Mouse (Mus musculus) CD4-positive, CD25-positive, alpha-beta regulatory T cell, adult 2 months (primary cell): ENCODE results near the gene D17Wsu92e.
"Not testable (repeated sequence)": the region's sequence is repeated elsewhere in the genome, so short reads cannot be mapped to it uniquely, and the experiment has no call there.

ENCODE experiments used
- DNase-seq: peaks from one replicate; pipeline ENCODE4 v3.0.0-alpha.2; 2012; ENCODE audit warnings: low read depth, low spot score

D17Wsu92e gene

DNA sequence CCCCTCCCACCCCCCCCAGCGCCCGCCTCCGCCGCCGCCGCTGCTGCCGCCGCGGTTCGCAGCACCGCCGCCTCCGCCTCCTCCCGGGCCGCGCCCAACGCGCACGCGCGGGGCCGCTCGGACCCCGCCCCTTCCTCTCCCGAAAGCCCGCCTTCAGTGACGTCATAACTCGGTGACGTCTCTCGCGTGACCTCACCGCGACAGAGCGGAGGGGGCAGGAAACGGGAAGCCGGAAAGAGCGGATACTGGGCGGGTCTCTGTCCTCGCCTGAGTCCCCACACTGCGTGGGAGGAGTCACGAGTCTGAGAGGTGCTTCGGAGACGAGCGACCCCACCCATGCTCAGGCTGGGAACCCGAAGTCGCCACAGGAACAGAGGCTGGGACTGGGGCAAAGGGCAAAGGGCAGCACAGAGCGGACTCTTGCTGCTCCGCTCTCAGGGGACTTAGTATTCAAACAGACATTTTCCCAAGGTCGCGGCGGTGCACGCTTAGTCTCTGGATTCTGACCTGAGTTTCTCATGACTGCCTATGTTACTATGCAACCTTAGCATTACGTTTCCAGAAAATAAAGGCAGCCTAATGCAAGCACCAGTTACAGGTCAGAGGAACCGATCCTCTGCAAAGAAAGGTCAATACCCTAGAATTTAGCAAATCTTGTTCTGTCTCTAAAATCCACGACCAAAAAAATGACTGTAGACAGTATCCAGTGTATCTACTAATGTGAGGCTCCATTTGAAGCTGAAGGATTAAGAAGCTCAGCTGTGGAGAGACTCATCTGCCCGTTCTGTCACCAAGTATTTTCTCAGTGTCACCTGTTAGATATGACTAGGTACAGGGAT, at the start of gene D17Wsu92e:
TSS of gene D17Wsu92e (minus strand) at position 81 of the 839 bp plus-strand sequence.
- DNase-seq: peak; percentile 100

DNA sequence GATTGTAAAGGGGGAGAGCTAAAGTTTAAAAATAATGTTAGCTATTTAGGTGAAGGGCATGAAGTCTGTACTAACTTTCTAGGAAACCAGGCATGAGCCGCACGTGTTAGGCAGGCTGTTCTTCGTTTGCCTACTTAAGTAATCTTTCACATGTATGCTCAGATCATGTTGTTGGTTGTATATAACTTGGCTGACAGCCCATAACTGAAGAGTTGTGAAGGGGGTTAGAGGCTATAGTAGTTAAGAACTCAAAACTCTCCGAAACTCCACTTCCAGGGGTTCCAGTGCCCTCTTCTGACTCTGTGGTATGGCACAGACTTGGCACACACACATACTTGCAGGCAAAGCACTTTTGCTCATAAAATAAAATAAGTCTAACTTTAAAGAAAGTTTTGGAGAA, 46.3 kb upstream of the D17Wsu92e start:
- no peak for DNase-seq

DNA sequence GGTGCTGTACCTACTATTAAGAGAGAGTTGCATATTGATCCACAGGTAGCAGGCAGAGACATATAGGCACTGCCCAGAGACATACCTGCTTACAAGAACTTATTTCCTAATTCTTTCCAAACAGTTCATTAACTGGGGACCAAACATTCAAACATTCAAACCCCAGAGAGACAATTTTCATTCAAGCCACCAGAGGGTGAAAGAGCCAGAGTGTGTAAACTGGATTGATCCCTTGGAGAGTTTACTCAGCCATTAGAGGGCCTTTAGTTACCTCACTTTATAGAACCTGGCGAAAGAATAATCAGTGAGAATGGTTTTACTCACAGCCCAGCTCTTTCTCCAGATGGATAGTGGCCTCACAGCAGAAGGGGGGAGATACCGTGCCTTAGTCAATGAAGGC, 45.0 kb upstream of the D17Wsu92e start:
- DNase-seq: no peak

DNA sequence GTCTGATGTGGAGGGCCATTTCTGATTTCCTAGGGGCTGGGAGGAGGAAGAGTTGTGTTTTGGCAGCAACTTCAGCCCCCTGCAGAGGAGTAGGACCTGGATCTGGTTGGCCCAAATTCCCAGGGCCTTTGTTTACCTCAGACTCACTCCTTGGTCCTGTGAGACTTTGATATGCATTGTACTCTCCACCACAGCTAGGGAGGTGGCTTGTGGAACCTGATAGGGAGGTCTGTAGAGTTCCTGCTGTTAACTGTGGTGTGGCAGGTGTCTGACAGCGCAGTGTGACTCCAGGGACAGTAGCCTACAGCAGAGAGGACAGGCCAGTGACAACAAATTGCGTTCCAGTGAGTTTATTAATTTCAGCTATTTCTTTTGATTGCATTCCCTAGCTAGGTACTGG, 38.7 kb upstream of the D17Wsu92e start:
- no peak for DNase-seq

DNA sequence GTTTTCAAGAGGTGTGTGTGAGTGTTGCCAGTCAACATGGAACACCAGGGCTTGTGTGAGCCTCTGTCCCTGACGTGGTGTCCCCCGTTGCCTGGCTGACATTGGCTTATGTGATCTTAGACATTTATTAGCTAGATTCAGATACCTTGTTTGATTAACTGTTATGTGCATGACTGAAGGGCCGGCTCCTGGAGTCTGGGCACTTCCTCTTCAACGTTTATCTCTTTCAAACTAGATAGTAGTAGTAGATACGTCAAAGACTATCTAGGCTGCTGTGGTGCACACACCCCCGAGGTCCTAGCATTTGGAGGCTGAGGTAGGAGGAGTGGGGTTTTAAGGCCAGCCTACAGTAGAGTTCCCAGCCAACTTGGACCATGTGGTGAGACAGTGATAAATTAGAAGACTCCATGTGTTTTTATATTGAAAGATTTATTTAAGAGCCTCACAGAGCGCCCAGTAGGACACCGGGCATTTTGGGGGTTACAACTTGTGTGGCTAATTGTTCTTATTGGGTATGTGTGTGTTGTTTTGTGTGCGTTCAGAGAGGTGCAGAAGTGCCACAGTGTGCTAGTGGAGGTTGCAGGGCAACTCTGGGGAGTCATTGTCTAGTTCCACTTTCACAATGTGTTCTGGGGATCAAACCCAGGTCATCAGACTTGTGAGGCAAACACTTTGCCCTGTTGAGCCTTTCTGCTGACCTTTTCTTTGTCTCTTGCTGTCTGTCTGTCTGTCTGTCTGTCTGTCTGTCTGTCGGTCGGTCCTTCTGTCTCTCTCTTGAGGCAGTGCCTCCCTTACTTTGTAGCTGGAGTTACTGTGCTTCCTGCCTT, 37.4 kb upstream of the D17Wsu92e start:
- DNase-seq: no peak

DNA sequence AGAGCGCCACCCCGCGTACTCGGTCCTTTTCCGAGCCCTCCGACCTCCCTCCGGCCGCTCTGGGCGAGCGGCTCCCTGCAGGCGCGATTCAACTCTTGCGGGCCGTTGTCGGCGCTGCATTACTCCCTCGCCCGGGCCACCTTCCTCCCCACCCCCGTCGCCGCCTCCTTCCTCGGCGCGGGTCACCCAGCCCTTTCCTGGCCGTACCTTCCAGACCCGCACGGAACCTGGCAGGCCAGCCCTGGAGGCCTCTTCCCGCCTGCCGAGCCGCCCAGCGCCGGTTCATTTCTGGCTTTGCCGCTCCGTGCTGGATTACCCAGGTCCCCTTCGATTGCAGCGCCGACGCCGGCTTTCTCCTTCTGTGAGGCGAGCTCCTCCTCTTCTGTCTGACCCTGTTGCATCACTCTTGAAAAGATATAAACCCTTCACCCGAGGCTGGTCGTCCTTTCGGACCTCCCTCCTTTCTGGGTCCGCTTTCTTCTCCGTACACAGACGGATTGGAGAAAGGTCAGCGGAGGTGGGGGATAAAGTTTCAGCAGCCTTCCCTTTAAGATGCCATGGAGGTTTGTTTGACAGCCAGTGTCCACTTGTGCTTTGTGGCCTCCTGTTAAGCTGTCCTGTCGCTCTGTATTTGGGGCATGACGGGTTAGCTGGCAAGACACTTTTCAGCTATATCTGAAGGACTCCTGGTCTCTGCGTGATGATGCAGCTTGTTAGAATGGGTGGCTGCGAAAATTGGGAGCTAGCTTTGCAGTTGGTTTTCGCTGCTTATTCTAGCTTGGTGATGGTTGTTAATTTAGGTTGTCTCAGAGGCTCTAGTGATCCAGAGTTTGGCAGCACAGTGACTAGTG, 36.6 kb upstream of the D17Wsu92e start:
- peak; percentile 47 for DNase-seq

DNA sequence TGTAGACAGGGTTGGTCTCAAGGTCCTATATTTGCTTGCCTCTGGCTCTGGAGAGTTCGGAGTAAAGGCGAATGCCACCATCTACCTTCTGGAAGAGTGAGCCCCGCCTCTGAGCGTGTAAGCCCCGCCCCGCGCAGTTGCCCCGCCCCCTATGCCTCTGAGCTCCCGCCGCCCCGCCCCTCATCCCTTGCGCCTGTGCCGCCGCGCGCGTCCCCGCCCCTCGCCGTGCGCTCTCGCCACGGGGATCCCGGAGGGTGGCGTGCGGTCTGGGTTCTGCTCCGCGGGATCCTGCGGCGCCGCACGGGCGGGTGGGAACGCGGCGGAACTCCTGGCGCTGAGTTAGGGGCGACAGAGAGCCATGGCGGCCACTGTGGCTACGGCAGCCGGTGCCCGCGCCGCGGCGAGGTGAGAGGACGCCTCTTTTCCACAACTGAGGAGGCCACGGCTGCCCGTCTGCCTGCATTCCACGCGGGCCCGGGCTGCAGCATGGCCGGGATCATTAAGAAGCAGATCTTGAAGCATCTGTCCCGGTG, 35.9 kb upstream of the D17Wsu92e start, which contains the start of gene Uhrf1bp1:
TSS of gene Uhrf1bp1 (plus strand) at position 177 of the 533 bp plus-strand sequence.
- peak; percentile 93 for DNase-seq

DNA sequence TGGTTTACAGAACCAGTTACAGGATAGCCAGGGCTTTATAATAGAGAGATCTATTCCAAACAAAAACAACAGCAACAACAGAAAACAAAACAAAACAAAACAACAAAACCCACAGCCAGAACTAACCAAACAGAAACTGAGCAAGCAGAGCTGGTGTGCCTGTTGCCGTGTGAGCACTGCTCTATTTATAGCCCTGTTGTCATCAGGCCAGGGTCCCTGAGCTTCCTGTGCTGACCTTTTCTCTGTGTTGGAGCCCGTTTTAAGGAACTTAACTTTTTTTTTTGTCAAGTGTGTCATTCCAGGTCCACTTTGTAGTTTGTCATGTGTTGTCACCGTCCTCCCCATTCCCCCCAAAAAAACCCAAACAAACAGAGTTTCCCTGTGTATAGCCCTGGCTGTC, 30.6 kb upstream of the D17Wsu92e start:
- DNase-seq: no peak

DNA sequence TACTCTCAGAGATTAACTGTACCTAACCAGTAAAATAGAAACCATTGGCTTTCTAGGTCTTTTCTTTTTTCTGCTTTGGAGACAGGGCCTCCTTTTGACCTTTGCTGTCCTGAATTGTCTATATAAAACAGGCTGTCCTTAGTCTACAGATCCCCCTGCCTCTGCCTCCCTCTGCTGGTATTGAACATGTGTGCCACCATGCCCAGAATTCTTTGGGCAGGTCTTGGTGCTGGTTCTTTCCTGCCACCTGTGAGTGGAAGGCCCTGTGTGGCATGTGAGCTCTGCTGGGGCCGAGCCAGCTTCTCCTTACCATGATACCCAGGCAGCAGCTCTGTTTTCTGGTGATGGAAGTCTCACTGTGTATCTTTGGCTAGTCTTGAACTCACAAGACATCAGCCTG, 27.9 kb upstream of the D17Wsu92e start:
- DNase-seq: no peak

DNA sequence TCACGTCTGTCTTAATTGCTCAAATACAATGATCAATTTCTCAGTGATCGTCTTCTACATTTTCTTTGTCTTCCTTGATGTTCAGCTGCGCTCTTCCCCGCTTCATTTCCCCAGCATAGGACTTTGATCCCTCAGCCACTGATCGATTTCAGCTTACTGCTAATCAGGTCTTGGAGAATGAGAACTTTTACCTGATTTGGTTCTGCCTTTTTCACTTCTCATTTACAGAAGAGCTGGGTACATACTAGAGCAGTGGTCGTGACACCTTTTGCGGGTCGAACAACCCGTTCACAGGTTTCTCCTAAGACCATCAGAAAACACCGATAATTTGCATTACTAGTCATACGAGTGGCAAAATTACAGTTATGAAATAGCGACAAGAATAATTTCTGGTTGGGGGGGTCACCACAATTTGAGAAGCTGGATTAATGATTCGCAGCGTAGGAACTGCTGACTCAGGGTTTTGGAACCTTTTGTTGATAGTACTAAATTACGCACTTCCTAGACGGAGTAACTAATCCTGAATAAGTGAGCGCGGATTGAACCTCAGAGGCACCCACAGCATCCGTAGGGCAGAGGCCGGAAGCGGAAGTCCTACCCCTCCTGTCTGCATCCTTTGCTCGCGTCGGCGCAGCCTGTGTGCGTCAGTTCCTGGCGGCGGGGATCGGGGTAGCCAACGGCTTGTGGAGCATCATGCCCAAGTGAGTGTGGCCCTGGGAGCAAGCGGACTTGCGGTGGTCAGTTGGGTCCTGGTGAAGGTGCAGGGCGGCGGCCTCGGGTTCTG, 19.2 kb upstream of the D17Wsu92e start:
- peak; percentile 97 for DNase-seq

DNA sequence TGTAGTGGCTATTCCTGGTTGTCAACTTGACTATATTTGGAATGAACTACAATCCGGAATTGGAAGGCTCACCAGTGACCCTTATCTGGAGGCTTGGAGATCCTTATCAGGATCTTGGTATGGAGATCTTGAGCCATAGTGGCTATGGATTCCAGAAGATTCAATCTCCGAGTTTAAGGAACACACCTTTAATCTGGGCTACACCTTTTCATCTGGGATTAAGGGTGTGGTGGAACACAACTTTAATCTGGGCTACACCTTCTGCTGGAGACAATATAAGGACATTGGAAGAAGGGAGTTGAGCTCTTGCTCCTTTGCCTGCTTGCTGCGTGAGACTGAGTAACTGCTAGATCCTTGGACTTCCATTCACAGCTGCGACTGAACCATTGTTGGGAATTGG, 17.4 kb upstream of the D17Wsu92e start, which contains the start of gene Snrpc:
TSS of gene Snrpc (plus strand) at position 301 of the 400 bp plus-strand sequence.
- DNase-seq: not testable (repeated sequence)

DNA sequence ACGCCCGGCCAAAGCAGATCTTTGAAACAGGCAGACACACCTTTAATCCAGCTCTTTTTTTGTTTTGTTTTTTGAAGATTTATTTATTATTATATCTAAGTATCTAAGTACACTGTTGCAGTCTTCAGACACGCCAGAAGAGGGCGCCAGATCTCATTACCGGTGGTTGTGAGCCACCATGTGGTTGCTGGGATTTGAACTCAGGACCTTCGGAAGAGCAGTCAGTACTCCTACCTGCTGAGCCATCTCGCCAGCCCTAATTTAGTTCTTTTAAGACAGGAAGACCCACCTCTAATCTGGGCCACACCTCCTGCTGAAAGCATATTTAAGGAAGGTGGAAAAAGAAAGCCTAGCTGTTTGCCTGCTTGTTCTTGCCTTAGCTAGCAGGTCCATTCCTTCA, 10.0 kb upstream of the D17Wsu92e start:
- peak; percentile 67 for DNase-seq

DNA sequence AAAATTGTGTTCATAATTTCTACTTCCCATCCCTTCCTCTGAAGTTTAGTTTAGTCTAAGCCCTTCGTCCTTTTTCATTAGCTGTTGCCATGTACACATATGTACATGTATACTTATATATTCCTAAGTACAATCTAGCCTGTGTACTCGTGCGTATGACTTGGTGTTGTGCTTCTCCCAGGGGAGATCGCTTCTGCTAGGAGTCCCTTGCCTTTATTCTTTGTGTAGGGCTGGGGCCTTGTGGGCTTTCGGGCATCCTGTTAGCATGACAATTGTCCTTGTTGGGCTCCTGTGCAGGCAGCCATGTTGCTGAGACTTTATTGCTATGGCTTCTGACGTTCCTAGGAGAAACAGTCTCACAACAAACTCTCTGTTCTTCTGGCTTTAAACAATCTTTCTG, 7.1 kb upstream of the D17Wsu92e start:
- no peak for DNase-seq

DNA sequence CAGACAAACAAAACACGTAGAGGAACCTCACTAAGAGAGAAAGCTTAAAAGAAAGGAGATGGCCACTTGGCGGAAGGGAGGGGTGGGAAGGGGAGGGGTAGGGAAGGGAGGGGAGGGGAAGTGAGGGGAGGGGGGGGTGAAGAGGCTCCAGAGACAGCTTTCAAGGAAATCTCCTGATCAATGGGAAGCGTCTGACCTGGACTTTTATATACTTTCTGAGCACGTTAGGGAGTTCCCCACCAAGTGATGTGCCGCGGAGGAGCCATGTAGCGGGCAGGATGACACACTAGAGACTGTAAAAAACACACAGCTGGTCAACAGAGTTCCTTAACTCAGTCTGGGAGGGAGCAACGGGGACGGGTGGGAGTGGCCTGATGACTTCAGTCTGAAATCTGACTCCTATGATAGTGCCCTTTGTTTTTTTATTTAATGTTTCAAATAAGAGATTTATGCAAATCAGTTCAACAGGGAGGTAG, 6.5 kb upstream of the D17Wsu92e start:
- peak; percentile 74 for DNase-seq

DNA sequence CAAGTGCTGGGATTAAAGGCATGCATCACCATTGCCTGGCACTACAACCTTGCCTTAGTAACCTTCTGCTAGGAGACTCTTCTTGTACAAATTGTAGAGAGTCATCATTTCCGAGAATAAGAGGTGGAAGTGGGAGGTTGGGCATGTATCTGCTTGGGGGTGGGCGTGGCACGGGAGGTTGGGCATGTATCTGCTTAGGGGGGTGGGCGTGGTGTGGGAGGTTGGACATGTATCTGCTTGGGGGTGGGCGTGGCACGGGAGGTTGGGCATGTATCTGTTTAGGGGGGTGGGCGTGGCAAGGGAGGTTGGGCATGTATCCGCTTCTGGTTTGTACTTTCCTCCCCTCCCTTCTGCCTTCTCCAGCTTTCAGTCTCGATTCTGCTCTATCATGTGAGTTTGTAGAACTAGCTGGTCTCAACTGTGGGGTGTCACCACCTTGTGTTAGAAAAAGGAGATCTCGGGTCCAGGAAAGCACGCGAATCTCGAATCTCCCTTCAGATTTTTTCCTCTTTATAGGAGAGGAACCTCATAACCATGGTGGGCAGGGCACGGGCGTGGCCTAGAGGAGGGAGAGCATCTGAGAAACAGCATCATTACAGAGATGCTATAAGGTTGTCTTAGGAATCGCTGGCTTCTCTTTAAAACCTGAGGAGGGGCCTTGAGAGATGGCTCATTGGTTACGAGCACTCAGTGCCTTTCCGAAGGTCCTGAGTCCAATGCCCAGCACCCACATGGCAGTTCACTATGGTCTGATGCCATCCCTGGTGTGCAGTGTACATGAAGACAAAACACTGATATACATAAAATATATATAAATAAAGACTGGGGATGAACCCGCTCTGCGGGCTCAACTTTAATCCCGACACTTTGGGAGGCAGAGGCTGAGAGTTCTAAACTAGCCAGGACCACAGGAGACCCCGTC, 5.8 kb upstream of the D17Wsu92e start:
- DNase-seq: peak; percentile 98

DNA sequence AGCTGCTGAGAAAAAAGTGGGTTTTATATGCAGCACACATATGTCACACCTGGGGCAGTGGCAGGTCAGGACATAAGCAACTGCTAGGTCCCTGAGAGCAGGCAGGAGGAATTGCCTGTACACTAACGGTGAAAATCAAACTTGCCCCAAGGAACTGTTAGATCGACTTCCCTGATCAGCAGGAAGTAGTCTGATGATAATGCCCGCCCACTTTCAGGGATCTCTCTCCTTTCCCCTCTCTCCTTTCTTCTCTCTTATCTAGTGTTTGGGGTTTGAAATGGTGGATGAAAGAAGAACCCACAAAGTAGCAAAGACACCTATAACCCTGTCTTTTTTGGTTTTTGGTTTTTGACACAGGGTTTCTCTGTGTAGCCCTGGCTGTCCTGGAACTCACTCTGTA, 5.1 kb upstream of the D17Wsu92e start:
- DNase-seq: peak; percentile 59

DNA sequence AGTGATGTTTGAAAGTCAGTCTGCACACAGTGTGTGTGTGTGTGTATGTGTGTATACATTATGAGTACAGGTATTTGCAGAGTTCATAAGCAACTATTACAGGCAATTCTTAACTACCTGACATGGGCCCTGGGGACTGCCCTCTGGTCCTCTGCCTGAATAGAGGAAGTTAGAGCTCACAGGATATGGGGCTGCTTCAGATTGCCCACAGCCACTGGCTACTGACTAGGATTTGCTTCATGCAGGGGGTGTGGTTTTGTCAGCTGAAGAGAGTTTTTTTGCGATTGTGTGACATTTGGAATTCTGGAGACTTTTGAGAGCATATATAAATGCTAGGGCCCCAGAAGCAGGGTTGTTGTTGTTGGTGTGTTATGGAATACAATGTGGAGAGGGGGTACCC, 4.5 kb upstream of the D17Wsu92e start:
- DNase-seq: peak; percentile 22

DNA sequence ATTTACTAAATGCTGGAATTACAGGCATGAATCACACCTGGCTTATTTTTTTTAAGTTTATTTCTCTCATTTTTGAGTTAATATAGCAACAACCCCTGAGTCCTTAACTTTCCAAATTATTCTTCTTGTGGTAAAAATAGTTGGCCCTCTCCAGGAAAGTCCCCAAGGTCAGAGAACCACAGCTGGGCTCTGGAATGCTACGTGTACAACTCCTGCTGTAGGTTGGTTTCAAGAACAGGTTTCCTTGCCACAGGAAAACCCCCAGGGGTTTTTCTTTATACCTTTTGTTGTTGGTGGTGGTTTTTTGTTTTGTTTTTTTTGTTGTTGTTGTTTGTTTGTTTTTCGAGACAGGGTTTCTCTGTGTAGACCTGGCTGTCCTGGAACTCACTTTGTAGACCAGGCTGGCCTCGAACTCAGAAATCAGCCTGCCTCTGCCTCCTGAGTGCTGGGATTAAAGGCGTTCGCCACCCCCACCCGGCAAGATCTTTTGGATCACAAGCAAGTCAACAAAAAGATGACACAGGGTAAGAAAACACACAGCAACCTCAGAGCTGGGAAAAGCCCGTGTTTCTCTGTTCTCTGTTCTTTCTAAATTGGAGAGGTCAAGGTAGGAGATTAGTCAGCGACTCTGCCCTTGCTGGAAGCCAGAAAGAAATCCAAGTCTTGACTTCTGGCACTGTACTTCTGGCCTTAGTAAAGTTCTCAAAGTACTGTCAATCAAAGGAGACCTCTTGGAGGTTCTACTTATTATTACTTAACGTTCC, 2.9 kb upstream of the D17Wsu92e start:
- no peak for DNase-seq
